Mouse (Mus musculus) stomach, postnatal 0 days (tissue): ENCODE measurements at regions not wholly inside any gene's neighbourhood (a gene's known extent, or its start where the extent isn't known, plus 50 kb on each side); places are given as distances from the start of the nearest gene placed in this dataset.

Experiments used
- CTCF ChIP-seq: IDR thresholded peaks from 2 replicates; pipeline ENCODE4 v1.5.1; 2016; ENCODE audit warnings: antibody characterized with exemption, low read depth, mild to moderate bottlenecking, moderate library complexity
- EP300 ChIP-seq: optimal IDR thresholded peaks from 2 replicates; pipeline ENCODE3; 2016; ENCODE audit warnings: antibody characterized with exemption

DNA sequence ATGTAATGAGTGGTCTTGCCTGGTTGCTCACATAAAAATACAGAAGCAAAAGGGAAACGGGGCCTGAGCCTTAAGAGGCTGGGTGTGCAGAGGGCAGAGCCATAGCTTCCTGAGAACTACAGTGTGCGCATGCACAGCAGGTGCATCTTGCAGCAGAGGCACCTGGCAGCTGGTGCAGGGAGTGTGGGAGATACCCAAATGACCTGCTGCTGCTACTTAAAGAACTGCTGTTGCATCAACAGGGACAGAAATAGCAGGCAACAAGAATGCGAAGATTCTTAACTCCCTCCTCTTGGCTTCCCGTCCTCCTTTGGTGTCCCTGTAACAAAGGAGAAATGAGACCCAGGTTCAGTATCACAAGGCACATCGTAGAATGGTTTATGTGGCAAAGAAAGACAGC, 56.3 kb upstream of the Gm21915 start:
- no peak for TF ChIP-seq EP300
- TF ChIP-seq CTCF: no peak
